Mouse (Mus musculus): ENCODE data around the gene Macrod2. TPM values are rescaled to one million over a fixed set of nuclear protein-coding genes. Genes with fewer than 3 reads are reported as not detected.

The Macrod2 gene
- polyA plus RNA-seq, 1 experiment from 2014 or later, result 34.8 TPM

GRCm38 (mm10) chr2:141312136-141312948, 917.2 kb downstream of the Macrod2 start:
- WGBS, result 65% methylated on average over 10 of the region's 10 CpGs
- ATAC-seq (replicated peaks; ENCODE audit: low FRiP score), result peak; percentile 46; the same call in 1 of the 2 replicates
- H3K36me3 ChIP-seq, result no peaks in the 10 kb centered on the region

GRCm38 (mm10) chr2:141315349-141315748, 920.2 kb downstream of the Macrod2 start:
- WGBS, result 91% methylated on average over 3 of the region's 3 CpGs
- no peak for ATAC-seq (replicated peaks; ENCODE audit: low FRiP score)

More at GRCm38 (mm10) chr2:141312136-141312948, 917.2 kb downstream of the Macrod2 start:
- H3K27ac ChIP-seq, result no peak overlapping the region
- no peaks in the 10 kb centered on the region for H3K4me1 ChIP-seq
- H3K9ac ChIP-seq, result no peak overlapping the region
- H3K27me3 ChIP-seq, result no peaks in the 10 kb centered on the region
- no peak overlapping the region for H3K4me3 ChIP-seq (replicated peaks)
- H3K9me3 ChIP-seq (replicated peaks), result no peaks in the 10 kb centered on the region
- no peak overlapping the region for H3K4me2 ChIP-seq

GRCm38 (mm10) chr2:141323956-141324460, 928.9 kb downstream of the Macrod2 start:
- WGBS, result 92% methylated on average over 7 of the region's 7 CpGs
- Histone ChIP-seq H3K4me3 (replicated peaks) (no peak overlapping the region), H3K4me1 (no peaks in the 10 kb centered on the region), H3K27ac (no peak overlapping the region), H3K4me2 (no peak overlapping the region), H3K9ac (no peak overlapping the region), H3K27me3 (no peaks in the 10 kb centered on the region), H3K9me3 (replicated peaks) (no peaks in the 10 kb centered on the region), H3K36me3 (no peaks in the 10 kb centered on the region)
- ATAC-seq (replicated peaks; ENCODE audit: low FRiP score), result no peak

More at GRCm38 (mm10) chr2:141315349-141315748, 920.2 kb downstream of the Macrod2 start:
- H3K36me3 ChIP-seq, result no peaks in the 10 kb centered on the region
- no peak overlapping the region for H3K9ac ChIP-seq
- H3K27me3 ChIP-seq, result no peaks in the 10 kb centered on the region
- H3K4me3 ChIP-seq (replicated peaks), result no peak overlapping the region
- H3K27ac ChIP-seq, result no peak overlapping the region
- no peaks in the 10 kb centered on the region for H3K9me3 ChIP-seq (replicated peaks)
- H3K4me2 ChIP-seq, result no peak overlapping the region
- no peaks in the 10 kb centered on the region for H3K4me1 ChIP-seq

- Histone ChIP-seq H3K27ac (no peak overlapping the region), H3K9me3 (replicated peaks) (no peaks in the 10 kb centered on the region), H3K4me3 (replicated peaks) (no peak overlapping the region), H3K9ac (no peak overlapping the region), H3K27me3 (no peaks in the 10 kb centered on the region), H3K4me2 (no peak overlapping the region), H3K4me1 (no peaks in the 10 kb centered on the region), H3K36me3 (no peaks in the 10 kb centered on the region)
- ATAC-seq (replicated peaks; ENCODE audit: low FRiP score), result no peak
- 45% methylated on average over 6 of the region's 6 CpGs for WGBS
Observed at GRCm38 (mm10) chr2:141327296-141327695, 932.2 kb downstream of the Macrod2 start.

GRCm38 (mm10) chr2:141337708-141338107, 942.6 kb downstream of the Macrod2 start:
- no peak overlapping the region for H3K4me3 ChIP-seq (replicated peaks)
- no peaks in the 10 kb centered on the region for H3K4me1 ChIP-seq
- H3K27me3 ChIP-seq, result no peaks in the 10 kb centered on the region
- no peak for ATAC-seq (replicated peaks; ENCODE audit: low FRiP score)
- no peak overlapping the region for H3K9ac ChIP-seq
- H3K4me2 ChIP-seq, result no peak overlapping the region
- no peaks in the 10 kb centered on the region for H3K36me3 ChIP-seq
- 66% methylated on average over 3 of the region's 3 CpGs for WGBS
- no peaks in the 10 kb centered on the region for H3K9me3 ChIP-seq (replicated peaks)
- no peak overlapping the region for H3K27ac ChIP-seq

GRCm38 (mm10) chr2:141343988-141344535, 949.0 kb downstream of the Macrod2 start:
- no peak overlapping the region for H3K9ac ChIP-seq
- no peak overlapping the region for H3K27ac ChIP-seq
- no peaks in the 10 kb centered on the region for H3K36me3 ChIP-seq
- WGBS, result 70% methylated on average over 10 of the region's 10 CpGs
- no peak overlapping the region for H3K4me2 ChIP-seq
- no peak overlapping the region for H3K4me3 ChIP-seq (replicated peaks)
- H3K9me3 ChIP-seq (replicated peaks), result no peaks in the 10 kb centered on the region
- ATAC-seq (replicated peaks; ENCODE audit: low FRiP score), result no peak
- H3K27me3 ChIP-seq, result no peaks in the 10 kb centered on the region
- no peaks in the 10 kb centered on the region for H3K4me1 ChIP-seq

- Histone ChIP-seq H3K4me2 (no peak overlapping the region), H3K4me1 (no peaks in the 10 kb centered on the region), H3K4me3 (replicated peaks) (no peak overlapping the region), H3K27me3 (no peaks in the 10 kb centered on the region), H3K36me3 (no peaks in the 10 kb centered on the region), H3K9me3 (replicated peaks) (no peaks in the 10 kb centered on the region), H3K9ac (no peak overlapping the region), H3K27ac (no peak overlapping the region)
- ATAC-seq (replicated peaks; ENCODE audit: low FRiP score), result no peak
- 69% methylated on average over 2 of the region's 2 CpGs for WGBS
Observed at GRCm38 (mm10) chr2:141352623-141353022, 957.5 kb downstream of the Macrod2 start.

- Histone ChIP-seq H3K9me3 (replicated peaks) (no peaks in the 10 kb centered on the region), H3K27me3 (no peaks in the 10 kb centered on the region), H3K9ac (no peak overlapping the region), H3K4me3 (replicated peaks) (no peak overlapping the region), H3K36me3 (no peaks in the 10 kb centered on the region), H3K4me2 (no peak overlapping the region), H3K27ac (no peak overlapping the region), H3K4me1 (no peaks in the 10 kb centered on the region)
- no peak for ATAC-seq (replicated peaks; ENCODE audit: low FRiP score)
- 88% methylated on average over 2 of the region's 2 CpGs for WGBS
Observed at GRCm38 (mm10) chr2:141388632-141389031, 993.5 kb downstream of the Macrod2 start.

GRCm38 (mm10) chr2:141391229-141391628, 996.1 kb downstream of the Macrod2 start:
- H3K36me3 ChIP-seq, result no peaks in the 10 kb centered on the region
- no peaks in the 10 kb centered on the region for H3K27me3 ChIP-seq
- WGBS, result 78% methylated on average over 4 of the region's 4 CpGs
- no peaks in the 10 kb centered on the region for H3K4me1 ChIP-seq
- H3K4me2 ChIP-seq, result no peak overlapping the region
- H3K9ac ChIP-seq, result no peak overlapping the region
- no peak overlapping the region for H3K4me3 ChIP-seq (replicated peaks)
- H3K9me3 ChIP-seq (replicated peaks), result no peaks in the 10 kb centered on the region
- no peak overlapping the region for H3K27ac ChIP-seq
- ATAC-seq (replicated peaks; ENCODE audit: low FRiP score), result no peak

GRCm38 (mm10) chr2:141394806-141395205, 999.7 kb downstream of the Macrod2 start:
- H3K27ac ChIP-seq, result no peak overlapping the region
- no peaks in the 10 kb centered on the region for H3K4me1 ChIP-seq
- no peak overlapping the region for H3K4me2 ChIP-seq
- no peak overlapping the region for H3K4me3 ChIP-seq (replicated peaks)
- 67% methylated on average over 1 of the region's 1 CpGs for WGBS
- ATAC-seq (replicated peaks; ENCODE audit: low FRiP score), result no peak
- H3K9ac ChIP-seq, result no peak overlapping the region
- no peaks in the 10 kb centered on the region for H3K9me3 ChIP-seq (replicated peaks)
- H3K27me3 ChIP-seq, result no peaks in the 10 kb centered on the region
- no peaks in the 10 kb centered on the region for H3K36me3 ChIP-seq

- Histone ChIP-seq H3K4me2 (no peak overlapping the region), H3K27ac (no peak overlapping the region), H3K9ac (no peak overlapping the region), H3K36me3 (no peaks in the 10 kb centered on the region), H3K4me1 (no peaks in the 10 kb centered on the region), H3K4me3 (replicated peaks) (no peak overlapping the region), H3K27me3 (no peaks in the 10 kb centered on the region), H3K9me3 (replicated peaks) (no peaks in the 10 kb centered on the region)
- no peak for ATAC-seq (replicated peaks; ENCODE audit: low FRiP score)
- 11% methylated on average over 2 of the region's 2 CpGs for WGBS
Observed at GRCm38 (mm10) chr2:141408766-141409165, 1013.7 kb downstream of the Macrod2 start.

GRCm38 (mm10) chr2:141416436-141416835, 1021.3 kb downstream of the Macrod2 start:
- H3K4me3 ChIP-seq (replicated peaks), result no peak overlapping the region
- no peaks in the 10 kb centered on the region for H3K4me1 ChIP-seq
- H3K36me3 ChIP-seq, result no peaks in the 10 kb centered on the region
- no peak for ATAC-seq (replicated peaks; ENCODE audit: low FRiP score)
- no peaks in the 10 kb centered on the region for H3K27me3 ChIP-seq
- H3K9me3 ChIP-seq (replicated peaks), result no peaks in the 10 kb centered on the region
- no peak overlapping the region for H3K27ac ChIP-seq
- no peak overlapping the region for H3K4me2 ChIP-seq
- H3K9ac ChIP-seq, result no peak overlapping the region

Data from kidney, embryonic 15.5 days (tissue).